Mouse (Mus musculus) gastrocnemius, adult 8-10 months (tissue): ENCODE measurements around the gene Hmgcl. TPM values are rescaled to one million over a fixed set of nuclear protein-coding genes. Genes with fewer than 3 reads are reported as not detected.
"Not testable (repeated sequence)": the region's sequence is repeated elsewhere in the genome, so short reads cannot be mapped to it uniquely, and the experiment has no call there.

ENCODE experiments used
- DNase-seq, 2 experiments: peaks; one replicate each; pipeline ENCODE4 v3.0.0; 2022; ENCODE audit warnings: low spot score in 2 of 2
- total RNA-seq, 4 experiments: library from RNA; stranded (reverse); gene quantifications; 2 replicates each; pipeline ENCODE4 v1.2.4; 2022

Gene Hmgcl
- total RNA-seq, 4 experiments from 2014 or later, result 39.8 to 44.0 (median 42.0) TPM

- peak; percentile 69 to 70 for DNase-seq
Measured at GRCm38 (mm10) chr4:135960717-135961116, 14.5 kb downstream of the Hmgcl start.

- DNase-seq, result no peak
Measured at GRCm38 (mm10) chr4:135961709-135962108, 15.5 kb downstream of the Hmgcl start.

DNA sequence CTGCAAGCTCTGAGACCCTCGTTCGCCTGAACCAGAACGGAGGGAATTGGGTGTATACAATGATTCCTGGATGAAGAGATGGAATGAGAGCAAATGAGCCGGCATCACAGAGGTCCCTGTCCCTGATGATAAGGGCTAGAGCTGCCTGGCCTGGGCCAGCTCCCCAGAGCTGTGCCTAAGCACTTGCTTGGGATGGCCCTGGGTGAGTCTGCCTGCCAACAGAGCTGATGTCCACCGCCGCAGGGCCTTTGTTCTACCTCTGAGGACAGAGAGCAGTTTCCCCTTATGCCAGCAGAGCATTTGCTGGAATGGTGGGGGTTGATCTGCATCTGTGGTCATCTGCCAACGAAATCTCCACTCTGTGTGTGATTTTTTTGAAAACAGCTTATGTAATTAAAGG is 15.9 kb downstream of the Hmgcl start:
- DNase-seq, result no peak

DNA sequence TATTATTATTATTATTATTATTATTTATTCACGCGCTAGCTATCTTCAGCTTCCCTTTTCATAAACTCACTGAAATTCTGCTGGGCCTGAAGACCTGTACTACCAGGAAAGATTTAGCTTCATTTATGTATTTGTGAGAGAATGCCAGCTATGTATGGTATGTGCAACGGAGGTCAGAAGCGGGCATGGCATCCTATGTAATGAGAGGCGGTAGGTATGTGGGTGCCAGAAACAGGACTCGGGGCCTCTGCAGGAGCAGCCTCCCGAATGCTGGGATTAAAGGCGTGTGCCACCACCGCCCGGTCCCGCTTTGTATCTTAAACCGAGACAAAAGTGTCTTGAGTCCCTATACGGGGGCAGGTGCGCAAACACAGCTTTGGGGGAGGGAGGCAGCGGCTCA is 16.7 kb downstream of the Hmgcl start:
- no peak for DNase-seq

DNA sequence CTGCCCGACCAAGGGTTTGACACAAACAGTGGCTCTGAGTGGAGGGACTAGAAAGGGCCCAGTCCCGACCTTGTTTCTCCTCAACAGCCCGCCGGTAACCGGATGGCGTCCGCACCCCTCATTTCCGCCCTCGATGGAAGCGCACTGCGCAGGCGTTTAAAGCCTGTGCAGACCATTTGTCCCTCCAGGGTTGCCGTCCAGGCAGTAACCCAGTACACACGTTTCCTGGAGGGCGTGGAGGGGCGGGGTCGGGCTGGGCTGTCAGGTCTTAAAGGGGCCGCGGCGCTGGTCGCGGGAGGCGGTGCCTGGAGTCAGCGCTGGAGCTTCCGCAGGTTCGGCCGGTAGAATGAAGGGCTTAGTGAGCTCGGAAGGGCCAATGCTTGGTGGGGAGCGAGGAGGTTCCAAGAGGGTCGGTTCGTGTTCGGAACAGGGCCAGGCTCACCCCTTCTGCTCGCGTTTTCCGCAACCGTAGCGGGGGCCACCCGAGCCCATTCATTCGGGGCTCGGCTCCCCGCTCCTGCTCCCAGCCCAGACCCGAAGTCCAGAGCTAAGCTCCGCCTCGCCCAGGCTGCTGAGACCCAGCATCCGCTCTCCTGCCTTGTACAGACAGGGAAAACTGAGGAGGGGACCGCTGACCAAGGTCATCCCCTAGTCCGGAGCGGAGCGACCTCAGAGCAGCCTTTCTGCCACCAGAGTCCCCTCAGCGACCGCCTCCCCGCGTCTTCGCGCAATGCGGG is 17.4 kb downstream of the Hmgcl start, which contains the start of gene Gale:
TSS of gene Gale (plus strand) at position 271 of the 737 bp plus-strand sequence.
- peak; percentile 79 to 88 for DNase-seq

- no peak for DNase-seq
Measured at GRCm38 (mm10) chr4:135964426-135964825, 18.2 kb downstream of the Hmgcl start.

- no peak for DNase-seq
Measured at GRCm38 (mm10) chr4:135965113-135965512, 18.9 kb downstream of the Hmgcl start.

DNA sequence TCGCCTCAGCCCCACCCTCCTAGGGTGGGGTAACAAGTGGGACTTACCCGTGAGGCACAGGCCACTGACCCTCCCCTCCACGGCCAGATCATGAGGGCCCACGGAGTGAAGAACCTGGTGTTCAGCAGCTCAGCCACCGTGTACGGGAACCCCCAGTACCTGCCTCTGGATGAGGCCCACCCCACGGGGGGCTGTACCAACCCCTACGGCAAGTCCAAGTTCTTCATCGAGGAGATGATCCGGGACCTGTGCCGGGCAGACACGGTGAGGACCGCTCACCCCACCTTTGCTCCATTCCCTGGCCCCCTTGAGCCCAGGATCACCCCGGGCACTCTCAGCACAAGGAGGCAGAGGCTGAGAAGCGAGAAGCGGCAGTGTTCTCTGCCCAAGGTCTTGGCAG is 20.0 kb downstream of the Hmgcl start:
- DNase-seq, result no peak

DNA sequence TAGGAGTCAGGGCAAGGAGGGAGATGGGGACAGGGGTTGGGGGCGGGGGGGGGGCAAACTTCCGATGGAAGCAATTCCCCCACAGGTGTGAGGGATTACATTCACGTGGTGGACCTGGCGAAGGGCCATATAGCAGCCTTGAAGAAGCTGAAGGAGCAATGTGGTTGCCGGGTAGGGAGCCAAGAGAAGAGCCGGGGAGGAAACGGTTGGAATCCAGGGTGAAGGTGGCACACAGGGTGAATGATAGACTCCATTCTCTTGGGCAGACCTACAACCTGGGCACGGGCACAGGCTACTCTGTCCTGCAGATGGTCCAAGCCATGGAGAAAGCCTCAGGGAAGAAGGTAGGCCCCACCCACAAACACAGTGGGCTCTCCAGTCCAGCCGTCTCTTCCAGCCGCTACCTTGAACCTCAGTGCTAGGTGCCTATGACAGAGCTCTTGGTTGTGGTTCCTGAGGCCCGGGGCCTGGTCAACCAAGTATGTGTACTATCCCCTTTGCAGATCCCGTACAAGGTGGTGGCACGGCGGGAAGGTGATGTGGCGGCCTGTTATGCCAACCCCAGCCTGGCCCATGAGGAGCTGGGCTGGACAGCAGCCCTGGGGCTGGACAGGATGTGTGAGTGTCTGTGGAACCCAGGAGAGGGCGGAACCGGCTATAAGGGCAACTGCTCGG is 21.0 kb downstream of the Hmgcl start:
- no peak for DNase-seq

DNA sequence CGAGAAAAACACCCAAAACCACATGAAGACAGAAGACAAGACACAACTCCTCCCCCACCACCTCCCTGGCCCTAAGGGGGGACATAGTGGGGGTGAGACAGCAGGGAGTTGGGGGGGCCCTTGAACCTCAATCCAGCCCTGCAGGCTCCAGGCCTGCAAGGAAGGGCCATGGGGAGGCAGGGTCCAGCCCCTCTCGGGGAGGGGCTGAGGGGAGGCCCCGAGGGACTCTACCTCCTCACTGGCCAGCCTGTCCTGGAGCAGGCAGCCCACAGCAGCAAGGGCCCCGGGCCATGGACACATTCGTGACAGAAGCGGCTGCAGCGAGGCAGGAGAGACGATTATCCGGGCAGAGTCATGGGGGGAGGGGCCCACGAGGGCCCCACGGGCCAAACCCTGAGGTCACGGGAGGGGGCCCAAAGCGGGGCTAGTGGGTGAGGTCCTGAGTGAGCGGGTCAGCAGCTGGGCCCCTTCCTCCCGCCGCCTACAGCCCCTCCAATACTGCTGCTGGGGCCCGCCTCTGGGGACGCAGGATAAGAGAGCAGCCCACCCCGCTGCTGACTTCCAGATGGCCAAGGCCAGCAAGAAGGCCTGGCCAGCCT is 22.1 kb downstream of the Hmgcl start:
- no peak for DNase-seq

DNA sequence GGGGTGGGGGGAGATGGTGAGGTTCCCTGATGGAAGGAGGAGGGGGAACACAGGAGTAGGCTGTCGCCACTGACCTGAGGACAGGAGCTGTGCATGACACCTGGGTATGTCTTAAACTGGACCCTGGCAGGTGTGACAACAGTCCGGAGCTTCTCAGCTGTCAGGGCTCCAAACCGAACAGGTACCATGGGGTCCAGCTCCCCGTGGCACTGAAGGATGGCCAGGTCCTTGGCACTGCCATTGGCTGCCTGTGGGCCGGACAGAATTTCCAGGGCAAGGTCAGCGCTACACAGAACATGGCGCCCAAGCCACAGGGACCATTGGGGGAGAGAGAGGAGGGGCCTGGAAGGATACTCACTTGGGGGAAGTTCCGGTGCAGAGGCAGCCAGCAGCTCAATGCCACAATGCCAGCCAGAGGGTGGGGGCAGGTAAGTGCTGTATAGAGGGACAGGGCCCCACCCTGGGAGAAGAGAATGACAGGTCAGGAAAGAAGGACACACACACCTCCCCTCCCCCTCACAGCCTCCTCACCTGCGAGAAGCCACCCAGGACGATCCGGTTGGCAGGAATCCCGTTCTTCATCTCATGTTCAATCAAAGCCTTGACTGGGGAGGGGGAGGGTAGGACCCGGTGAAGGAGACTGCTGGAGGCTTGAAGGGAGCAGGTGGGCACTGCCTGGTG is 23.0 kb downstream of the Hmgcl start:
- DNase-seq, result no peak

GRCm38 (mm10) chr4:135970585-135970984 is 24.3 kb downstream of the Hmgcl start:
- no peak for DNase-seq

DNA sequence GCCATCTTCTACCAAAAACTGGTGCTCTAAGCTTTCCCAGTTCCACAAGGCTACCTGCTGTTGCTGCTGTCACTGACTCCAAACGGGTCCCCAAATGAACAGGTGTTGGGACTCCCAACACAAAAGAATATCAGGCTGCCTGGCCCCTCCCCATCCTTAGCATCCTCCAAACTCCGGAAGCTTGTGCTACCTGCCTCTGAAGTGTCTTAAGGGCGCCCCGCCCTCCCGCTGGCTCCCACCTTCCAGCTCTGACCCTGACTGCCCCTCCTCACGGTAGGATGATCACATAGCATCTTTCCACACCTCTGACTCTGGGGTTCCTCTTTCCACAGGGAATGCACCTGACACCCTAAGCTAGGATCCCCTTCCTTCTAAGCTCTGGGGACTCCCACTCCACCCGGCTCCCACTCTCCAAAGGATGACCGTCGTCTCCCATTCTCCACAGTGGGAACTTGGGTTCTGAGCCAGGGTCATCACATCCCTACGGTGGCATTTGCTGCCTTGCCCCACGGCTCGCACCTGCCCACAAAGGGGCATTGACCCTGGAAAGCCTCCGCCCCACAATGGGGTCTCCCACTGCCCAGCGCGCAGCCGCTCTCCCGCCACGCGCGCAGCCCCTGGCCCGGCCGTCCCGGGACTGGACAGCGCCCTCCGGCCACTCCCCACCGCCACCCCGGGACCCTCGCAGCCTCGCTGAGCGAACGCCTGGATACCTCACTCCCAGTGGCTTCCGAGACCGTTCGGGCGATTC is 25.7 kb downstream of the Hmgcl start:
- DNase-seq, result no peak

- DNase-seq, result peak; percentile 73 to 85
Measured at GRCm38 (mm10) chr4:135972556-135972906, 26.3 kb downstream of the Hmgcl start, which contains the start of gene Lypla2. Gene Lypla2 (minus strand): TSS chr4:135972626.

DNA sequence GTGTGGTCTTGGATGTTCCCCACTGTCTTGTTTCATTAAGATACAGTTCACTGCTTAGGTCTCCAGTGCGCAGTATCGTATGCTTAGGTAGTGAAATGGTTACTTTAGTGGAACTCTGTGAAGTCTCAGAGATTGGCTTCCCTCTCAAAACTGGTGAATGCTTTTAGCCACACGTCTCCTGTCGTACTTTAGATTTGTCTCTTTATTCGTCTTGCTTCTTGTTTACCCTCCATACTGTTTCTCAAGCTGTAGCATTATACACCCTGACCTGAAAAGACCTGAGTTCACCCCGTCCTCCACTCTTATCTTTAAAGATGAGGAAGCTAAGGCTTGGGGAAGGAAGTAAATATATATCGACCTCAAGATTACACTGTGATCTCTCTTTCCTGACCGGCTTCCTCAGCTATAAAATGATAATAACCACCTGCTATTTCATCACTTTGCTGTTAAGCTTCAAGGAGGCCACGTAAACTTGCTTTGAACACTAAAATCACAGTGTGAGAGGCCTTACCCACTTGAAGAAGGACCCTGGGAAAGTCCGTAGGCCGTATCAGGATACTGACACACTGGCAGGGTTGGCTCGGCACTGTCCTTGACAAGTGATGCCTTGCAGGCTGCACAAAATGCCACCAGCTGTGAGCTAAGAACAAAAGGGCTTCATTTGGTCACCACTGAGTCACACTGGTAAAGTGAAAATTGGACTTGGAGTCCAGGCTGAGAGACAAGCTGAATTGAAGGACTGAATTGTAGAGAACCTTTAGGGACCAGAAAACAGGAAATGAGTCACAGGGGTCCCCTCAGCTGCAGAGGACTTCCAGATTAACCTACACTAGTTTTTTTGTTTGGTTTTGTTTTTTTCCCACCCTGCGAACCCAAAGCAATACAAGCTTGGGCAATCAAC is 26.9 kb downstream of the Hmgcl start:
- DNase-seq, result no peak

- DNase-seq, result no peak
Measured at GRCm38 (mm10) chr4:135976146-135976545, 29.9 kb downstream of the Hmgcl start.

GRCm38 (mm10) chr4:135980223-135980622 is 34.0 kb downstream of the Hmgcl start:
- DNase-seq, result not testable (repeated sequence)

- no peak for DNase-seq
Measured at GRCm38 (mm10) chr4:135981524-135982063, 35.3 kb downstream of the Hmgcl start.

GRCm38 (mm10) chr4:135984556-135984955 is 38.3 kb downstream of the Hmgcl start:
- no peak for DNase-seq

- DNase-seq, result no peak
Measured at GRCm38 (mm10) chr4:135985193-135985592, 38.9 kb downstream of the Hmgcl start.
